Mouse (Mus musculus): ENCODE results near the gene Tbc1d17.

Gene Tbc1d17

GRCm38 (mm10) chr7:44821666-44822448 lies 27.0 kb downstream of the Tbc1d17 start:
- peak; percentile 1 for DNase-seq

- DNase-seq = peak; percentile 1
Observed at GRCm38 (mm10) chr7:44820525-44820924, 28.4 kb downstream of the Tbc1d17 start.

GRCm38 (mm10) chr7:44819863-44820262 lies 29.0 kb downstream of the Tbc1d17 start:
- DNase-seq = peak; percentile 3

GRCm38 (mm10) chr7:44819391-44819790 lies 29.5 kb downstream of the Tbc1d17 start:
- DNase-seq = no peak

GRCm38 (mm10) chr7:44818751-44819235 lies 30.1 kb downstream of the Tbc1d17 start:
- DNase-seq = no peak

GRCm38 (mm10) chr7:44818164-44818563 lies 30.7 kb downstream of the Tbc1d17 start:
- DNase-seq = no peak

GRCm38 (mm10) chr7:44817441-44817840 lies 31.4 kb downstream of the Tbc1d17 start:
- DNase-seq = no peak

- no peak for DNase-seq
Observed at GRCm38 (mm10) chr7:44816470-44817021, 32.3 kb downstream of the Tbc1d17 start, which contains the start of gene Atf5. Gene Atf5 (minus strand): TSS chr7:44816658.

GRCm38 (mm10) chr7:44815721-44816469 lies 33.0 kb downstream of the Tbc1d17 start, which contains the start of the genes Nup62 and Il4i1:
Gene Nup62 (plus strand): TSS chr7:44816088.
Gene Il4i1 (plus strand): TSS chr7:44816387.
- DNase-seq = peak; percentile 99

GRCm38 (mm10) chr7:44814952-44815553 lies 33.8 kb downstream of the Tbc1d17 start:
- peak; percentile 32 for DNase-seq

- no peak for DNase-seq
Observed at GRCm38 (mm10) chr7:44814423-44814822, 34.5 kb downstream of the Tbc1d17 start.

- no peak for DNase-seq
Observed at GRCm38 (mm10) chr7:44813985-44814384, 34.9 kb downstream of the Tbc1d17 start.

GRCm38 (mm10) chr7:44812651-44813325 lies 36.1 kb downstream of the Tbc1d17 start:
- no peak for DNase-seq

GRCm38 (mm10) chr7:44810819-44811557 lies 37.9 kb downstream of the Tbc1d17 start:
- no peak for DNase-seq

GRCm38 (mm10) chr7:44810365-44810764 lies 38.5 kb downstream of the Tbc1d17 start:
- DNase-seq = no peak

- DNase-seq = no peak
Observed at GRCm38 (mm10) chr7:44809466-44809865, 39.4 kb downstream of the Tbc1d17 start.

GRCm38 (mm10) chr7:44808927-44809326 lies 40.0 kb downstream of the Tbc1d17 start:
- no peak for DNase-seq

GRCm38 (mm10) chr7:44792781-44793180 lies 56.1 kb downstream of the Tbc1d17 start:
- DNase-seq = no peak

- DNase-seq = no peak
Observed at GRCm38 (mm10) chr7:44790066-44790465, 58.8 kb downstream of the Tbc1d17 start.

- no peak for DNase-seq
Observed at GRCm38 (mm10) chr7:44789531-44789930, 59.3 kb downstream of the Tbc1d17 start.
